Mouse (Mus musculus): ENCODE data around the gene Atrip. TPM values are rescaled to one million over a fixed set of nuclear protein-coding genes. Genes with fewer than 3 reads are reported as not detected.

Atrip gene
- polyA plus RNA-seq, 1 experiment: not detected

- Histone ChIP-seq H3K27ac (ENCODE audit: insufficient read depth, low read depth, low read length) (no peak overlapping the region), H3K4me1 (ENCODE audit: control insufficient read depth, insufficient read depth, low read length) (peaks cover 48% of the 10 kb centered on the region), H3K4me3 (ENCODE audit: insufficient read depth, low read depth, low read length) (no peak overlapping the region)
- TF ChIP-seq CTCF (IDR thresholded peaks at IDR 0.05; ENCODE audit: insufficient read depth, low read depth, low read length) (no peak), POLR2A (IDR thresholded peaks at IDR 0.05; ENCODE audit: insufficient read depth, low read depth, low read length) (no peak)
- WGBS: 91% methylated on average over 17 of the region's 17 CpGs
Observed at GRCm38 (mm10) chr9:109056081-109056690, 17.7 kb downstream of the Atrip start.

DNA sequence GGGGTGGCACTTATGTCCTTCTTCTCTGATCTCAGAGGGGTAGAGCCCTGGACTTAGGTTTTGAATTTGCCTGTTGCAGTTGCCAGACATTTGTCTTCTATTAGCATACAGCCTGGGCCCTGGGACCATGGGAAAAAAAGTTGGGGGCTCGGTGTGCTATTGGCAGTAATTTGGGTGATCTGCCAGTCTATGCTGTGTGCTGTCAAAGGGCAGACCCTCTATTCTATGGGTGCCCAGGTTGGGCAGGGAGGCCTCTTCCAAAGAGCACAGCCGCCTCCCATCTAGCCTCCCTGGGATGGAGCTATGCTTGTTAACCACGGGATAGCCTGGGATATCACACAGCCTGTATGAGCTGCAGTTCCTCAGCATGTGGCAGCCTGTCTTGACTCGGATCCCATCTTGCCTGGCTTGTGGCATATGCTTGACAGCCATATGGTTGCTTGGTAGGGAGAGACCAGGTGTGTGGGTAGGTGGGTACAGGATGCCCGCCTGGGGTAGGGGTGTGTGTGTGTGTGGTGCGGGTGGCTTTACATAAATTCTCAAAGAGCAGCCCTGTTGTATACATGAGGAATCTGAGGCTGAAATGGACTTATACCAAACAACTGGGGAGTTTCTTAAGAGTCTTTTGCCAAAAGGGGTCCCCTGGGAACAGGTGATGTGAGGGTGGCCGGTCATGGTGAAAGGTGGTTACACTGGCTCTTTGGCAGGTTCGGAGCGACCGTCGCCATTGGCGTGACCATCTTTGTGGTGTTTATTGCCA lies 18.5 kb downstream of the Atrip start:
- peak overlapping the region; percentile 64 for H3K27ac ChIP-seq (ENCODE audit: insufficient read depth, low read depth, low read length)
- TF ChIP-seq POLR2A (IDR thresholded peaks at IDR 0.05; ENCODE audit: insufficient read depth, low read depth, low read length) (no peak), CTCF (IDR thresholded peaks at IDR 0.05; ENCODE audit: insufficient read depth, low read depth, low read length) (no peak)
- 86% methylated on average over 12 of the region's 12 CpGs for WGBS
- peaks cover 48% of the 10 kb centered on the region for H3K4me1 ChIP-seq (ENCODE audit: control insufficient read depth, insufficient read depth, low read length)
- H3K4me3 ChIP-seq (ENCODE audit: insufficient read depth, low read depth, low read length): peak overlapping the region; percentile 47

GRCm38 (mm10) chr9:109054712-109055111 lies 19.2 kb downstream of the Atrip start:
- peak overlapping the region; percentile 47 for H3K4me3 ChIP-seq (ENCODE audit: insufficient read depth, low read depth, low read length)
- 2% methylated on average over 7 of the region's 7 CpGs for whole genome bisulfite sequencing
- TF ChIP-seq POLR2A (IDR thresholded peaks at IDR 0.05; ENCODE audit: insufficient read depth, low read depth, low read length) (peak; percentile 19; the same call in 1 of the 2 replicates), CTCF (IDR thresholded peaks at IDR 0.05; ENCODE audit: insufficient read depth, low read depth, low read length) (no peak)
- peak overlapping the region; percentile 64 for H3K27ac ChIP-seq (ENCODE audit: insufficient read depth, low read depth, low read length)
- H3K4me1 ChIP-seq (ENCODE audit: control insufficient read depth, insufficient read depth, low read length): peaks cover 42% of the 10 kb centered on the region

GRCm38 (mm10) chr9:109053851-109054250 lies 20.1 kb downstream of the Atrip start:
- no peak overlapping the region for H3K27ac ChIP-seq (ENCODE audit: insufficient read depth, low read depth, low read length)
- 76% methylated on average over 6 of the region's 6 CpGs for WGBS
- peaks cover 35% of the 10 kb centered on the region for H3K4me1 ChIP-seq (ENCODE audit: control insufficient read depth, insufficient read depth, low read length)
- no peak for TF ChIP-seq CTCF (IDR thresholded peaks at IDR 0.05; ENCODE audit: insufficient read depth, low read depth, low read length)
- no peak for TF ChIP-seq POLR2A (IDR thresholded peaks at IDR 0.05; ENCODE audit: insufficient read depth, low read depth, low read length)
- H3K4me3 ChIP-seq (ENCODE audit: insufficient read depth, low read depth, low read length): no peak overlapping the region

DNA sequence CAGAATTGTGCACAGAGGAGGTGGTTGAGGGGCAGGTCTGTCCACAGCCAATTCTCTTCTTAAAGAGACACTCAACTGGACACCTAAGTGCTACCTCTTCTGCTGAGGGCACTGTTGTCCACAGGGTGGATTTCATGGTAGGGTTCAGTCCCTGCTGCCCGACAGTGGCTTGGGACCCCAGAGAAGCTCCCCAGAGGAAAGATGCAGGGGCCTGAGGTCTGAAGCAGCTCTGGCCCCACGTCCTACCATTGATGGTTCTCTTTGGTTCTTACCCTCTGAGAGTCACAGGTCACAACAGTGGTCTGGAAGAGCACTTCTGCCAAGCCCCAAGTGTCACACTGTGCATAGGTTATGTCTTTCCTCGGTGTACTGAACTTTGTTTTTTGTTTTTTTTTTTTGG lies 20.6 kb downstream of the Atrip start:
- Histone ChIP-seq H3K27ac (ENCODE audit: insufficient read depth, low read depth, low read length) (no peak overlapping the region), H3K4me3 (ENCODE audit: insufficient read depth, low read depth, low read length) (no peak overlapping the region), H3K4me1 (ENCODE audit: control insufficient read depth, insufficient read depth, low read length) (peaks cover 31% of the 10 kb centered on the region)
- WGBS: 82% methylated on average over 3 of the region's 3 CpGs
- TF ChIP-seq CTCF (IDR thresholded peaks at IDR 0.05; ENCODE audit: insufficient read depth, low read depth, low read length) (no peak), POLR2A (IDR thresholded peaks at IDR 0.05; ENCODE audit: insufficient read depth, low read depth, low read length) (no peak)

GRCm38 (mm10) chr9:109052490-109053260 lies 21.2 kb downstream of the Atrip start:
- peaks cover 24% of the 10 kb centered on the region for H3K4me1 ChIP-seq (ENCODE audit: control insufficient read depth, insufficient read depth, low read length)
- 90% methylated on average over 9 of the region's 9 CpGs for WGBS
- TF ChIP-seq CTCF (IDR thresholded peaks at IDR 0.05; ENCODE audit: insufficient read depth, low read depth, low read length) (no peak), POLR2A (IDR thresholded peaks at IDR 0.05; ENCODE audit: insufficient read depth, low read depth, low read length) (no peak)
- H3K27ac ChIP-seq (ENCODE audit: insufficient read depth, low read depth, low read length): no peak overlapping the region
- H3K4me3 ChIP-seq (ENCODE audit: insufficient read depth, low read depth, low read length): no peak overlapping the region

- no peak for TF ChIP-seq POLR2A (IDR thresholded peaks at IDR 0.05; ENCODE audit: insufficient read depth, low read depth, low read length)
- peaks cover 21% of the 10 kb centered on the region for H3K4me1 ChIP-seq (ENCODE audit: control insufficient read depth, insufficient read depth, low read length)
- H3K27ac ChIP-seq (ENCODE audit: insufficient read depth, low read depth, low read length): no peak overlapping the region
- H3K4me3 ChIP-seq (ENCODE audit: insufficient read depth, low read depth, low read length): no peak overlapping the region
- 96% methylated on average over 10 of the region's 10 CpGs for WGBS
Observed at GRCm38 (mm10) chr9:109051651-109052489, 22.1 kb downstream of the Atrip start.

GRCm38 (mm10) chr9:109051011-109051501 lies 22.9 kb downstream of the Atrip start:
- H3K4me3 ChIP-seq (ENCODE audit: insufficient read depth, low read depth, low read length): no peak overlapping the region
- H3K27ac ChIP-seq (ENCODE audit: insufficient read depth, low read depth, low read length): no peak overlapping the region
- H3K4me1 ChIP-seq (ENCODE audit: control insufficient read depth, insufficient read depth, low read length): peaks cover 15% of the 10 kb centered on the region
- 92% methylated on average over 13 of the region's 13 CpGs for WGBS
- TF ChIP-seq CTCF (IDR thresholded peaks at IDR 0.05; ENCODE audit: insufficient read depth, low read depth, low read length) (no peak), POLR2A (IDR thresholded peaks at IDR 0.05; ENCODE audit: insufficient read depth, low read depth, low read length) (no peak)
